Mouse (Mus musculus): ENCODE measurements at regions not wholly inside any gene's neighbourhood (a gene's known extent, or its start where the extent isn't known, plus 50 kb on each side); places are given as distances from the start of the nearest gene placed in this dataset.

- no peak overlapping the region for H3K27ac ChIP-seq (ENCODE audit: insufficient read depth, low read depth, low read length)
- H3K4me3 ChIP-seq (ENCODE audit: insufficient read depth, low read depth, low read length): no peak overlapping the region
- no peaks in the 10 kb centered on the region for H3K27me3 ChIP-seq (replicated peaks; ENCODE audit: control insufficient read depth, insufficient read depth, low read length)
- H3K36me3 ChIP-seq (ENCODE audit: control insufficient read depth, insufficient read depth, low read length): no peaks in the 10 kb centered on the region
- TF ChIP-seq POLR2A (IDR thresholded peaks at IDR 0.05; ENCODE audit: low read depth, low read length) (no peak), CTCF (conservative IDR thresholded peaks at IDR 0.05; ENCODE audit: insufficient read depth, insufficient read length, low read depth, low read length) (no peak)
- DNase-seq: no peak
- no peaks in the 10 kb centered on the region for H3K4me1 ChIP-seq (ENCODE audit: control insufficient read depth, insufficient read depth, low read length)
- 85% methylated on average over 2 of the region's 2 CpGs for WGBS
Measured at GRCm38 (mm10) chr5:28992796-28993195, 203.0 kb upstream of the Rnf32 start.

GRCm38 (mm10) chr5:28979932-28980331, 215.9 kb upstream of the Rnf32 start:
- 48% methylated on average over 1 of the region's 1 CpGs for WGBS
- no peak for TF ChIP-seq POLR2A (IDR thresholded peaks at IDR 0.05; ENCODE audit: low read depth, low read length)
- TF ChIP-seq CTCF (conservative IDR thresholded peaks at IDR 0.05; ENCODE audit: insufficient read depth, insufficient read length, low read depth, low read length): no peak
- Histone ChIP-seq H3K4me3 (ENCODE audit: insufficient read depth, low read depth, low read length) (no peak overlapping the region), H3K4me1 (ENCODE audit: control insufficient read depth, insufficient read depth, low read length) (no peaks in the 10 kb centered on the region), H3K27me3 (replicated peaks; ENCODE audit: control insufficient read depth, insufficient read depth, low read length) (no peaks in the 10 kb centered on the region), H3K27ac (ENCODE audit: insufficient read depth, low read depth, low read length) (no peak overlapping the region), H3K36me3 (ENCODE audit: control insufficient read depth, insufficient read depth, low read length) (no peaks in the 10 kb centered on the region)
- no peak for DNase-seq

- Histone ChIP-seq H3K27ac (ENCODE audit: insufficient read depth, low read depth, low read length) (no peak overlapping the region), H3K4me1 (ENCODE audit: control insufficient read depth, insufficient read depth, low read length) (no peaks in the 10 kb centered on the region), H3K36me3 (ENCODE audit: control insufficient read depth, insufficient read depth, low read length) (no peaks in the 10 kb centered on the region), H3K4me3 (ENCODE audit: insufficient read depth, low read depth, low read length) (no peak overlapping the region), H3K27me3 (replicated peaks; ENCODE audit: control insufficient read depth, insufficient read depth, low read length) (no peaks in the 10 kb centered on the region)
- TF ChIP-seq POLR2A (IDR thresholded peaks at IDR 0.05; ENCODE audit: low read depth, low read length) (no peak), CTCF (conservative IDR thresholded peaks at IDR 0.05; ENCODE audit: insufficient read depth, insufficient read length, low read depth, low read length) (no peak)
- WGBS: 78% methylated on average over 2 of the region's 2 CpGs
- DNase-seq: no peak
Measured at GRCm38 (mm10) chr5:28970404-28970803, 225.4 kb upstream of the Rnf32 start.

- Histone ChIP-seq H3K4me3 (ENCODE audit: insufficient read depth, low read depth, low read length) (no peak overlapping the region), H3K27me3 (replicated peaks; ENCODE audit: control insufficient read depth, insufficient read depth, low read length) (no peaks in the 10 kb centered on the region), H3K27ac (ENCODE audit: insufficient read depth, low read depth, low read length) (no peak overlapping the region), H3K4me1 (ENCODE audit: control insufficient read depth, insufficient read depth, low read length) (no peaks in the 10 kb centered on the region), H3K36me3 (ENCODE audit: control insufficient read depth, insufficient read depth, low read length) (no peaks in the 10 kb centered on the region)
- peak; percentile 4 for DNase-seq
- no peak for TF ChIP-seq POLR2A (IDR thresholded peaks at IDR 0.05; ENCODE audit: low read depth, low read length)
- TF ChIP-seq CTCF (conservative IDR thresholded peaks at IDR 0.05; ENCODE audit: insufficient read depth, insufficient read length, low read depth, low read length): no peak
Measured at GRCm38 (mm10) chr5:28955036-28955435, 240.8 kb upstream of the Rnf32 start.

GRCm38 (mm10) chr5:28947465-28947864, 248.3 kb upstream of the Rnf32 start:
- TF ChIP-seq POLR2A (IDR thresholded peaks at IDR 0.05; ENCODE audit: low read depth, low read length): no peak
- no peak for TF ChIP-seq CTCF (conservative IDR thresholded peaks at IDR 0.05; ENCODE audit: insufficient read depth, insufficient read length, low read depth, low read length)
- Histone ChIP-seq H3K4me1 (ENCODE audit: control insufficient read depth, insufficient read depth, low read length) (no peaks in the 10 kb centered on the region), H3K27ac (ENCODE audit: insufficient read depth, low read depth, low read length) (no peak overlapping the region), H3K36me3 (ENCODE audit: control insufficient read depth, insufficient read depth, low read length) (no peaks in the 10 kb centered on the region), H3K27me3 (replicated peaks; ENCODE audit: control insufficient read depth, insufficient read depth, low read length) (no peaks in the 10 kb centered on the region; the same call in 1 of the 2 replicates), H3K4me3 (ENCODE audit: insufficient read depth, low read depth, low read length) (no peak overlapping the region)
- DNase-seq: no peak
- 82% methylated on average over 4 of the region's 4 CpGs for WGBS

- TF ChIP-seq CTCF (conservative IDR thresholded peaks at IDR 0.05; ENCODE audit: insufficient read depth, insufficient read length, low read depth, low read length) (no peak), POLR2A (IDR thresholded peaks at IDR 0.05; ENCODE audit: low read depth, low read length) (no peak)
- 16% methylated on average over 13 of the region's 13 CpGs for WGBS
- Histone ChIP-seq H3K27ac (ENCODE audit: insufficient read depth, low read depth, low read length) (no peak overlapping the region), H3K36me3 (ENCODE audit: control insufficient read depth, insufficient read depth, low read length) (no peaks in the 10 kb centered on the region), H3K4me3 (ENCODE audit: insufficient read depth, low read depth, low read length) (no peak overlapping the region), H3K4me1 (ENCODE audit: control insufficient read depth, insufficient read depth, low read length) (no peaks in the 10 kb centered on the region), H3K27me3 (replicated peaks; ENCODE audit: control insufficient read depth, insufficient read depth, low read length) (no peaks in the 10 kb centered on the region; the same call in 1 of the 2 replicates)
- DNase-seq: peak; percentile 7
Measured at GRCm38 (mm10) chr5:28943571-28944316, 252.0 kb upstream of the Rnf32 start.

- Histone ChIP-seq H3K4me1 (ENCODE audit: control insufficient read depth, insufficient read depth, low read length) (no peaks in the 10 kb centered on the region), H3K36me3 (ENCODE audit: control insufficient read depth, insufficient read depth, low read length) (no peaks in the 10 kb centered on the region), H3K27ac (ENCODE audit: insufficient read depth, low read depth, low read length) (no peak overlapping the region), H3K27me3 (replicated peaks; ENCODE audit: control insufficient read depth, insufficient read depth, low read length) (no peaks in the 10 kb centered on the region; the same call in 1 of the 2 replicates), H3K4me3 (ENCODE audit: insufficient read depth, low read depth, low read length) (no peak overlapping the region)
- TF ChIP-seq POLR2A (IDR thresholded peaks at IDR 0.05; ENCODE audit: low read depth, low read length): no peak
- TF ChIP-seq CTCF (conservative IDR thresholded peaks at IDR 0.05; ENCODE audit: insufficient read depth, insufficient read length, low read depth, low read length): no peak
- 76% methylated on average over 5 of the region's 5 CpGs for WGBS
- DNase-seq: no peak
Measured at GRCm38 (mm10) chr5:28940972-28941371, 254.8 kb upstream of the Rnf32 start.
